In genomic region chr1:171271196-171271595, GRCm38 (mm10) we compare ENCODE assay signal across 7 mouse cellular contexts. TPM values are rescaled to one million over a fixed set of nuclear protein-coding genes. Genes with fewer than 3 reads are reported as not detected.
DNase-seq lines count a peak whose midpoint lies in the region; ATAC-seq and TF ChIP-seq lines count a peak whose summit lies in the region.

No protein-coding gene starts in this region.

- H3K27ac ChIP-seq in spleen, adult 2 months (ENCODE audit: insufficient read depth, low read length): 0 out of 2 replicates have a peak overlapping the region, but pooled peaks have one; percentile 6
- H3K27ac ChIP-seq in forebrain, embryonic 15.5 days (replicated peaks): no peak overlapping the region
- peak overlapping the region; percentile 87 for H3K27ac ChIP-seq in liver, embryonic 15.5 days (replicated peaks)

- H3K27me3 ChIP-seq in spleen, adult 2 months (ENCODE audit: control insufficient read depth, insufficient read depth, low read length): no peaks in the 10 kb centered on the region
- no peaks in the 10 kb centered on the region for H3K27me3 ChIP-seq in forebrain, embryonic 15.5 days
- H3K27me3 ChIP-seq in liver, embryonic 15.5 days: no peaks in the 10 kb centered on the region

- H3K9ac ChIP-seq in forebrain, embryonic 15.5 days (replicated peaks): peak overlapping the region; percentile 76
- H3K9ac ChIP-seq in liver, embryonic 15.5 days: peak overlapping the region; percentile 77

- H3K4me3 ChIP-seq in spleen, adult 2 months (ENCODE audit: extremely low read depth, insufficient read depth, insufficient read length): peak overlapping the region; percentile 97; the same call in 1 of the 2 replicates
- H3K4me3 ChIP-seq in forebrain, embryonic 15.5 days: peak overlapping the region; percentile 87
- peak overlapping the region; percentile 82 for H3K4me3 ChIP-seq in liver, embryonic 15.5 days (replicated peaks)

- no peak for TF ChIP-seq CTCF in spleen, adult 2 months (IDR thresholded peaks at IDR 0.05; ENCODE audit: extremely low read depth, insufficient read depth, insufficient read length, insufficient replicate concordance)

- no peak for ATAC-seq in forebrain, embryonic 15.5 days (replicated peaks)
- no peak for ATAC-seq in liver, embryonic 15.5 days (ENCODE audit: insufficient read depth)
- no peak for ATAC-seq in erythroid progenitor cell, adult 5-6 weeks (replicated peaks; ENCODE audit: low FRiP score, poor library complexity, severe bottlenecking)
- no peak for ATAC-seq in megakaryocyte progenitor cell, adult 5-6 weeks (replicated peaks; ENCODE audit: poor library complexity)

- no peak for TF ChIP-seq POLR2A in spleen, adult 2 months (IDR thresholded peaks at IDR 0.05; ENCODE audit: low read depth, low read length)

- WGBS in spleen, adult 2 months: 60% methylated on average over 9 of the region's 9 CpGs
- WGBS in forebrain, embryonic 15.5 days: 56% methylated on average over 9 of the region's 9 CpGs
- WGBS in liver, embryonic 15.5 days (ENCODE audit: insufficient replicate concordance): 26% methylated on average over 9 of the region's 9 CpGs

- no peak for DNase-seq in spleen, adult 2 months (ENCODE audit: low read depth in 1 of 2, low spot score in 2 of 2)
- DNase-seq in spleen, postnatal 10 days (ENCODE audit: low spot score in 2 of 2): no peak
- no peak for DNase-seq in spleen, adult 18-20 months

- peaks cover 13% of the 10 kb centered on the region; the same call in 1 of the 2 replicates for H3K4me1 ChIP-seq in spleen, adult 2 months (ENCODE audit: control insufficient read depth, insufficient read depth, insufficient read length)
- H3K4me1 ChIP-seq in forebrain, embryonic 15.5 days: peaks cover 28% of the 10 kb centered on the region
- peaks cover 63% of the 10 kb centered on the region for H3K4me1 ChIP-seq in liver, embryonic 15.5 days (replicated peaks)

- H3K36me3 ChIP-seq in spleen, adult 2 months (ENCODE audit: control insufficient read depth, insufficient read depth, low read length): peaks cover 17% of the 10 kb centered on the region
- H3K36me3 ChIP-seq in forebrain, embryonic 15.5 days: peaks cover 38% of the 10 kb centered on the region
- H3K36me3 ChIP-seq in liver, embryonic 15.5 days (replicated peaks): peaks cover 47% of the 10 kb centered on the region

- H3K4me2 ChIP-seq in forebrain, embryonic 15.5 days (replicated peaks): peak overlapping the region; percentile 89
- H3K4me2 ChIP-seq in liver, embryonic 15.5 days: peak overlapping the region; percentile 88

- H3K9me3 ChIP-seq in forebrain, embryonic 15.5 days: no peaks in the 10 kb centered on the region
- no peaks in the 10 kb centered on the region for H3K9me3 ChIP-seq in liver, embryonic 15.5 days (replicated peaks)

RNA-seq across cellular contexts. Expression of gene B4galt3, which starts 1.1 kb away (rescaled TPM):
- polyA plus RNA-seq in spleen, adult 2 months (2012; rRNA removed): 59.5 and 67.8 TPM in 2 replicates
- 107 and 111 TPM in 2 replicates for polyA plus RNA-seq in forebrain, embryonic 15.5 days (2015; fragmentation: Nextera tagmentation; extraction: Ambion mirVana)
- polyA plus RNA-seq in liver, embryonic 15.5 days (2015; fragmentation: Nextera tagmentation; extraction: Ambion mirVana): 21.9 and 23.5 TPM in 2 replicates
- total RNA-seq in erythroid progenitor cell, adult 5-6 weeks (2015; ENCODE audit: low replicate concordance): 19.7 and 20.5 TPM in 2 replicates
- 26.8 and 40.8 TPM in 2 replicates for total RNA-seq in erythroid progenitor cell, adult 5-6 weeks (2017; ENCODE audit: low replicate concordance)
- 14.7 and 16.1 TPM in 2 replicates for total RNA-seq in megakaryocyte progenitor cell, adult 5-6 weeks (2015)
- total RNA-seq in megakaryocyte progenitor cell, adult 5-6 weeks (2017): 18.0 and 22.6 TPM in 2 replicates

RNA-seq across cellular contexts. Expression of gene Ppox, which starts 9.8 kb away (rescaled TPM):
- 64.6 and 66.0 TPM in 2 replicates for polyA plus RNA-seq in spleen, adult 2 months (2012; rRNA removed)
- polyA plus RNA-seq in forebrain, embryonic 15.5 days (2015; fragmentation: Nextera tagmentation; extraction: Ambion mirVana): 46.5 and 53.1 TPM in 2 replicates
- polyA plus RNA-seq in liver, embryonic 15.5 days (2015; fragmentation: Nextera tagmentation; extraction: Ambion mirVana): 214 and 226 TPM in 2 replicates
- 739 and 765 TPM in 2 replicates for total RNA-seq in erythroid progenitor cell, adult 5-6 weeks (2015; ENCODE audit: low replicate concordance)
- total RNA-seq in erythroid progenitor cell, adult 5-6 weeks (2017; ENCODE audit: low replicate concordance): 644 and 799 TPM in 2 replicates
- total RNA-seq in megakaryocyte progenitor cell, adult 5-6 weeks (2015): 18.0 and 20.2 TPM in 2 replicates
- 10.3 and 15.0 TPM in 2 replicates for total RNA-seq in megakaryocyte progenitor cell, adult 5-6 weeks (2017)

RNA-seq across cellular contexts. Expression of gene Usp21, which starts 16.6 kb away (rescaled TPM):
- polyA plus RNA-seq in spleen, adult 2 months (2012; rRNA removed): 40.9 and 46.4 TPM in 2 replicates
- polyA plus RNA-seq in forebrain, embryonic 15.5 days (2015; fragmentation: Nextera tagmentation; extraction: Ambion mirVana): 132 and 135 TPM in 2 replicates
- polyA plus RNA-seq in liver, embryonic 15.5 days (2015; fragmentation: Nextera tagmentation; extraction: Ambion mirVana): 24.9 and 28.5 TPM in 2 replicates
- total RNA-seq in erythroid progenitor cell, adult 5-6 weeks (2015; ENCODE audit: low replicate concordance): 39.0 and 64.9 TPM in 2 replicates
- total RNA-seq in erythroid progenitor cell, adult 5-6 weeks (2017; ENCODE audit: low replicate concordance): 18.5 and 33.2 TPM in 2 replicates
- total RNA-seq in megakaryocyte progenitor cell, adult 5-6 weeks (2015): 36.0 and 38.2 TPM in 2 replicates
- 18.7 and 24.5 TPM in 2 replicates for total RNA-seq in megakaryocyte progenitor cell, adult 5-6 weeks (2017)

RNA-seq across cellular contexts. Expression of gene Ndufs2, which starts 20.0 kb away (rescaled TPM):
- 52.4 and 59.6 TPM in 2 replicates for polyA plus RNA-seq in spleen, adult 2 months (2012; rRNA removed)
- polyA plus RNA-seq in forebrain, embryonic 15.5 days (2015; fragmentation: Nextera tagmentation; extraction: Ambion mirVana): 215 and 221 TPM in 2 replicates
- polyA plus RNA-seq in liver, embryonic 15.5 days (2015; fragmentation: Nextera tagmentation; extraction: Ambion mirVana): 137 and 144 TPM in 2 replicates
- total RNA-seq in erythroid progenitor cell, adult 5-6 weeks (2015; ENCODE audit: low replicate concordance): 86.5 and 106 TPM in 2 replicates
- total RNA-seq in erythroid progenitor cell, adult 5-6 weeks (2017; ENCODE audit: low replicate concordance): 40.8 and 73.3 TPM in 2 replicates
- 255 and 280 TPM in 2 replicates for total RNA-seq in megakaryocyte progenitor cell, adult 5-6 weeks (2015)
- total RNA-seq in megakaryocyte progenitor cell, adult 5-6 weeks (2017): 323 and 395 TPM in 2 replicates

RNA-seq across cellular contexts. Expression of gene Adamts4, which starts 21.0 kb away (rescaled TPM):
- polyA plus RNA-seq in spleen, adult 2 months (2012; rRNA removed): 0.63 and 0.64 TPM in 2 replicates
- polyA plus RNA-seq in forebrain, embryonic 15.5 days (2015; fragmentation: Nextera tagmentation; extraction: Ambion mirVana): 8.1 and 8.3 TPM in 2 replicates
- 0.58 and 0.60 TPM in 2 replicates for polyA plus RNA-seq in liver, embryonic 15.5 days (2015; fragmentation: Nextera tagmentation; extraction: Ambion mirVana)
- total RNA-seq in erythroid progenitor cell, adult 5-6 weeks (2015; ENCODE audit: low replicate concordance): 0.42 TPM in 1 of 2 replicates, not detected in the other
- total RNA-seq in erythroid progenitor cell, adult 5-6 weeks (2017; ENCODE audit: low replicate concordance): not detected in 2 replicates
- not detected in 2 replicates for total RNA-seq in megakaryocyte progenitor cell, adult 5-6 weeks (2015)
- not detected in 2 replicates for total RNA-seq in megakaryocyte progenitor cell, adult 5-6 weeks (2017)
